Mouse (Mus musculus): Measurements from ENCODE around the gene Cldn13.

DNA sequence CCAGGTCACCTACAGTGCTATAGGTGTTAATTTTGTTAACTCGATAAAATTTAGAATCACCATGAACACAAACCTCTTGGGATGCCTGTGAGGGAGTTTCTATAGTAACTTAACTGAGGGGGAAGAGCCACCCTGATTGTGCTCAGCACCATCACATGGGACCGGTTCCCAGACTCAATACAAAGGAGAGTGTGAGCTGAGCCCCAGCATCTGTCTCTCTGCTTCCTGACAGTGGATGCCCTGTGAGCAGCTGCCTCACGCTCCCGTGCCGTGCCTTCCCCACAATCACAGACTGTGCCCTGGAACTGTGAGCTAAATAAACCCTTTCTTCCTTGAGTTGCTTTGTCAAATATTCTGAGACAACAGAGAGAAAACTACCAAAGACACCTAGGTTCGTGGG lies 7.8 kb upstream of the Cldn13 start:
- TF ChIP-seq CTCF (IDR thresholded peaks at IDR 0.05; ENCODE audit: control insufficient read depth, insufficient read depth, insufficient replicate concordance, low read depth, low read length), result no peak
- TF ChIP-seq POLR2A (IDR thresholded peaks at IDR 0.05; ENCODE audit: control insufficient read depth, low read depth, low read length), result no peak
